Mouse (Mus musculus): ENCODE results near the gene Garnl3. TPM values are rescaled to one million over a fixed set of nuclear protein-coding genes. Genes with fewer than 3 reads are reported as not detected.
A peak's percentile ranks its signal among the peaks of the same experiment; 100 is the strongest.
"Not testable (repeated sequence)": the region's sequence is repeated elsewhere in the genome, so short reads cannot be mapped to it uniquely, and the experiment has no call there.

Gene Garnl3
- polyA plus RNA-seq, 1 experiment from 2014 or later, result 16.6 TPM

GRCm38 (mm10) chr2:33032391-33033062 is 98.9 kb downstream of the Garnl3 start:
- Histone ChIP-seq H3K36me3 (ENCODE audit: control insufficient read depth, insufficient read depth, low read length) (no peaks in the 10 kb centered on the region), H3K4me1 (ENCODE audit: control insufficient read depth, insufficient read depth, low read length) (no peaks in the 10 kb centered on the region), H3K4me3 (replicated peaks; ENCODE audit: low read length) (no peak overlapping the region), H3K9ac (ENCODE audit: low read length) (no peak overlapping the region), H3K27ac (ENCODE audit: low read length) (no peak overlapping the region), H3K9me3 (replicated peaks; ENCODE audit: control insufficient read depth, low read length) (no peaks in the 10 kb centered on the region), H3K4me2 (ENCODE audit: low read depth, low read length) (no peak overlapping the region), H3K27me3 (ENCODE audit: control insufficient read depth, insufficient read depth, low read length) (no peaks in the 10 kb centered on the region)
- WGBS, result 78% methylated on average over 5 of the region's 5 CpGs
- no peak for ATAC-seq (ENCODE audit: insufficient read depth, low FRiP score)

GRCm38 (mm10) chr2:33025040-33025439 is 106.4 kb downstream of the Garnl3 start:
- no peak overlapping the region for H3K9ac ChIP-seq (ENCODE audit: low read length)
- no peaks in the 10 kb centered on the region for H3K27me3 ChIP-seq (ENCODE audit: control insufficient read depth, insufficient read depth, low read length)
- no peak overlapping the region for H3K27ac ChIP-seq (ENCODE audit: low read length)
- no peak overlapping the region for H3K4me2 ChIP-seq (ENCODE audit: low read depth, low read length)
- no peaks in the 10 kb centered on the region for H3K36me3 ChIP-seq (ENCODE audit: control insufficient read depth, insufficient read depth, low read length)
- H3K4me1 ChIP-seq (ENCODE audit: control insufficient read depth, insufficient read depth, low read length), result no peaks in the 10 kb centered on the region
- no peaks in the 10 kb centered on the region for H3K9me3 ChIP-seq (replicated peaks; ENCODE audit: control insufficient read depth, low read length)
- WGBS, result 66% methylated on average over 4 of the region's 4 CpGs
- H3K4me3 ChIP-seq (replicated peaks; ENCODE audit: low read length), result no peak overlapping the region
- ATAC-seq (ENCODE audit: insufficient read depth, low FRiP score), result no peak

DNA sequence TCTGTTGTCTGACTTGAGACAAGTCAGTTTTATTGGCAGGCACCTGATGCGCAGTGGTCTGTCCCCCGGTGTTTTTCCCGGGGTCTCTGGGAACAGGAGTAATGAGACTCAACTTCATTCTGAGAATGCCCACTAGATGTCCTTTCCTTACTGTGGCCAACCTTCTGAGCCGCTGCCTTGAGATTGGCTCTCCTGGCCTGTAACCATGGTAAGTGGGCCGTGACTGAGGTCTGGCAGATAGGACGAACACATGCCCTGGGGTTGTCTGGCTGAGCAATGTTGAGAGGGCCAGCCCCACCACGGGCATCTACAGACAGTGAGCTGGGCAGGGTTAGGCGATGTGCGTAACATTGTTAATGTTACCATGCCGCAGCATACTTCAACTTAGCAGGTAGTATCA is 106.9 kb downstream of the Garnl3 start:
- Histone ChIP-seq H3K4me1 (ENCODE audit: control insufficient read depth, insufficient read depth, low read length) (no peaks in the 10 kb centered on the region), H3K27ac (ENCODE audit: low read length) (no peak overlapping the region), H3K4me2 (ENCODE audit: low read depth, low read length) (no peak overlapping the region), H3K9me3 (replicated peaks; ENCODE audit: control insufficient read depth, low read length) (no peaks in the 10 kb centered on the region), H3K9ac (ENCODE audit: low read length) (no peak overlapping the region), H3K27me3 (ENCODE audit: control insufficient read depth, insufficient read depth, low read length) (no peaks in the 10 kb centered on the region), H3K36me3 (ENCODE audit: control insufficient read depth, insufficient read depth, low read length) (no peaks in the 10 kb centered on the region), H3K4me3 (replicated peaks; ENCODE audit: low read length) (no peak overlapping the region)
- WGBS, result 71% methylated on average over 10 of the region's 10 CpGs
- ATAC-seq (ENCODE audit: insufficient read depth, low FRiP score), result peak; percentile 37; the same call in 1 of the 2 replicates

DNA sequence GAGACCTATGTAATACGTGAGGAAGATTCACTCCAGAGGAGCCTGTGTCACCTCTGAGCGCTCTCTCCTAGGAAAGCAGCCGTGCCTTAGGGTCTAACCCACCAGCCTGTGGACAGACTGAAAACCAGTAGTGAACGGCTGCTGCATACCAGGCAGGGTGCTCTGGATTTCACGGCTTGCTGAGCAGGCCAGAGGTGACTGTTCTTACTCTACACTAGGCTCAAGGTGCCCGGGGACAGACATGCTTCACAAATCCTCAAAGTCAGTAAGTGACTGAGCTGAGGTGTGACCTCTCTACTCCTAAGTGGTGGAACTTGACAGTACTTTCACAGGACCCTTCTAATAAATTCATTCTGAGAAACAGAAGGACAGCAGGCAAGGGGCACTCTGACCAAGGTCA is 108.6 kb downstream of the Garnl3 start:
- ATAC-seq (ENCODE audit: insufficient read depth, low FRiP score), result no peak
- Histone ChIP-seq H3K9ac (ENCODE audit: low read length) (no peak overlapping the region), H3K4me1 (ENCODE audit: control insufficient read depth, insufficient read depth, low read length) (no peaks in the 10 kb centered on the region), H3K36me3 (ENCODE audit: control insufficient read depth, insufficient read depth, low read length) (no peaks in the 10 kb centered on the region), H3K4me3 (replicated peaks; ENCODE audit: low read length) (no peak overlapping the region), H3K27me3 (ENCODE audit: control insufficient read depth, insufficient read depth, low read length) (no peaks in the 10 kb centered on the region), H3K9me3 (replicated peaks; ENCODE audit: control insufficient read depth, low read length) (no peaks in the 10 kb centered on the region), H3K27ac (ENCODE audit: low read length) (no peak overlapping the region), H3K4me2 (ENCODE audit: low read depth, low read length) (no peak overlapping the region)
- 76% methylated on average over 6 of the region's 6 CpGs for WGBS

- Histone ChIP-seq H3K4me2 (ENCODE audit: low read depth, low read length) (no peak overlapping the region), H3K36me3 (ENCODE audit: control insufficient read depth, insufficient read depth, low read length) (no peaks in the 10 kb centered on the region), H3K27me3 (ENCODE audit: control insufficient read depth, insufficient read depth, low read length) (no peaks in the 10 kb centered on the region), H3K9ac (ENCODE audit: low read length) (no peak overlapping the region), H3K27ac (ENCODE audit: low read length) (no peak overlapping the region), H3K4me1 (ENCODE audit: control insufficient read depth, insufficient read depth, low read length) (no peaks in the 10 kb centered on the region), H3K9me3 (replicated peaks; ENCODE audit: control insufficient read depth, low read length) (no peaks in the 10 kb centered on the region), H3K4me3 (replicated peaks; ENCODE audit: low read length) (no peak overlapping the region)
- WGBS, result 6% methylated on average over 6 of the region's 6 CpGs
- no peak for ATAC-seq (ENCODE audit: insufficient read depth, low FRiP score)
These were observed 113.4 kb downstream of the Garnl3 start for GRCm38 (mm10) chr2:33018026-33018425.

- no peak overlapping the region for H3K4me2 ChIP-seq (ENCODE audit: low read depth, low read length)
- no peak overlapping the region for H3K9ac ChIP-seq (ENCODE audit: low read length)
- no peaks in the 10 kb centered on the region for H3K36me3 ChIP-seq (ENCODE audit: control insufficient read depth, insufficient read depth, low read length)
- no peak overlapping the region for H3K4me3 ChIP-seq (replicated peaks; ENCODE audit: low read length)
- no peak for ATAC-seq (ENCODE audit: insufficient read depth, low FRiP score)
- WGBS, result 71% methylated on average over 2 of the region's 2 CpGs
- no peaks in the 10 kb centered on the region for H3K9me3 ChIP-seq (replicated peaks; ENCODE audit: control insufficient read depth, low read length)
- no peak overlapping the region for H3K27ac ChIP-seq (ENCODE audit: low read length)
- no peaks in the 10 kb centered on the region for H3K4me1 ChIP-seq (ENCODE audit: control insufficient read depth, insufficient read depth, low read length)
- no peaks in the 10 kb centered on the region for H3K27me3 ChIP-seq (ENCODE audit: control insufficient read depth, insufficient read depth, low read length)
These were observed 114.3 kb downstream of the Garnl3 start for GRCm38 (mm10) chr2:33017191-33017590.

DNA sequence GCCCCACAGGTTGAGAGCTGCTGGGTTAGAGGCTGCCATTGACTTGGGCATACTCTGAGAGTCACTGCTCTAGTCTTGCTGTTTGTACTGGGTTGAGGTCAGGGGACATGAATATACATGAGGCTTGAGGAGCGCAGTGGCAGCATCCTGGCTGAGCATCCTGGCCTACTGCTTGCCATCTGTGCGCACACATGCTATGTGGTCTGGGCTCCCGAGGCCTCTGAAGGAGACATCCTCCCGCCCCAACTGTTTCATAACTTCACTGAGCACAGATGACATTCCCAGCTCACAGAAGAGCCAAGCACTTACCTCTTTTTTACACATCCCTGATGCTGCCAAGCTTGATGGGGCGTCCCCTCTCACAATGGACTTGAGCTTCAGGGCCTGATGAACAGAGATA is 116.6 kb downstream of the Garnl3 start:
- no peaks in the 10 kb centered on the region for H3K9me3 ChIP-seq (replicated peaks; ENCODE audit: control insufficient read depth, low read length)
- H3K27ac ChIP-seq (ENCODE audit: low read length), result no peak overlapping the region
- H3K4me1 ChIP-seq (ENCODE audit: control insufficient read depth, insufficient read depth, low read length), result no peaks in the 10 kb centered on the region
- H3K9ac ChIP-seq (ENCODE audit: low read length), result no peak overlapping the region
- ATAC-seq (ENCODE audit: insufficient read depth, low FRiP score), result no peak
- H3K4me3 ChIP-seq (replicated peaks; ENCODE audit: low read length), result no peak overlapping the region
- H3K4me2 ChIP-seq (ENCODE audit: low read depth, low read length), result no peak overlapping the region
- no peaks in the 10 kb centered on the region for H3K36me3 ChIP-seq (ENCODE audit: control insufficient read depth, insufficient read depth, low read length)
- 83% methylated on average over 5 of the region's 5 CpGs for WGBS
- H3K27me3 ChIP-seq (ENCODE audit: control insufficient read depth, insufficient read depth, low read length), result no peaks in the 10 kb centered on the region

GRCm38 (mm10) chr2:33009055-33009454 is 122.4 kb downstream of the Garnl3 start:
- not testable (repeated sequence) for ATAC-seq (ENCODE audit: insufficient read depth, low FRiP score); H3K9ac ChIP-seq (ENCODE audit: low read length); H3K4me3 ChIP-seq (replicated peaks; ENCODE audit: low read length); H3K27ac ChIP-seq (ENCODE audit: low read length); H3K27me3 ChIP-seq (ENCODE audit: control insufficient read depth, insufficient read depth, low read length); H3K36me3 ChIP-seq (ENCODE audit: control insufficient read depth, insufficient read depth, low read length); H3K4me1 ChIP-seq (ENCODE audit: control insufficient read depth, insufficient read depth, low read length); H3K9me3 ChIP-seq (replicated peaks; ENCODE audit: control insufficient read depth, low read length); H3K4me2 ChIP-seq (ENCODE audit: low read depth, low read length)
- WGBS, result 76% methylated on average over 4 of the region's 4 CpGs

GRCm38 (mm10) chr2:33005041-33005440 is 126.4 kb downstream of the Garnl3 start:
- WGBS, result 72% methylated on average over 5 of the region's 5 CpGs
- Histone ChIP-seq H3K9ac (ENCODE audit: low read length) (no peak overlapping the region), H3K4me1 (ENCODE audit: control insufficient read depth, insufficient read depth, low read length) (no peaks in the 10 kb centered on the region), H3K4me2 (ENCODE audit: low read depth, low read length) (no peak overlapping the region), H3K4me3 (replicated peaks; ENCODE audit: low read length) (no peak overlapping the region), H3K27ac (ENCODE audit: low read length) (no peak overlapping the region), H3K27me3 (ENCODE audit: control insufficient read depth, insufficient read depth, low read length) (no peaks in the 10 kb centered on the region), H3K9me3 (replicated peaks; ENCODE audit: control insufficient read depth, low read length) (no peaks in the 10 kb centered on the region), H3K36me3 (ENCODE audit: control insufficient read depth, insufficient read depth, low read length) (no peaks in the 10 kb centered on the region)
- ATAC-seq (ENCODE audit: insufficient read depth, low FRiP score), result no peak
